Mouse (Mus musculus) megakaryocyte, embryonic 14.5 days (primary cell): ENCODE data around the gene Crabp2.

Source experiments
- FLI1 ChIP-seq: IDR thresholded peaks from 2 replicates; pipeline ENCODE4 v1.6.1; 2012; ENCODE audit warnings: low read length, inconsistent platforms, mixed read lengths
- GATA1 ChIP-seq: IDR thresholded peaks from 3 replicates; pipeline ENCODE4 v1.6.1; 2012; ENCODE audit warnings: mixed read lengths, low read length, inconsistent platforms, borderline replicate concordance

- TF ChIP-seq GATA1: no peak
- TF ChIP-seq FLI1: no peak
Measured at GRCm38 (mm10) chr3:87970184-87970938, 21.9 kb downstream of the Crabp2 start.
